Mouse (Mus musculus) stomach, postnatal 0 days (tissue): ENCODE measurements around the gene Atp8b4. TPM values are rescaled to one million over a fixed set of nuclear protein-coding genes. Genes with fewer than 3 reads are reported as not detected.
"Not testable (repeated sequence)": the region's sequence is repeated elsewhere in the genome, so short reads cannot be mapped to it uniquely, and the experiment has no call there.

Source experiments
- ATAC-seq: fragments of 200-750 bp; cut with Nextera tagmentation; 2 replicates; pipeline ENCODE4 v1.8.0; 2017; ENCODE audit not compliant: low FRiP score, low TSS enrichment
- DNase-seq: peaks from one replicate; pipeline ENCODE4 v3.0.0-alpha.2; 2016; ENCODE audit warnings: low spot score
- H3K27ac ChIP-seq: fragments of 300-500 bp; sonication (generic); replicated peaks from 2 replicates; pipeline ENCODE4 v1.5.1; 2014; ENCODE audit warnings: mild to moderate bottlenecking, control low read depth
- H3K27me3 ChIP-seq: fragments of 300-500 bp; sonication (generic); 2 replicates; pipeline ENCODE4 v1.6.1; 2014; ENCODE audit warnings: low read length; ENCODE audit not compliant: control insufficient read depth, insufficient read depth
- H3K36me3 ChIP-seq: fragments of 300-500 bp; sonication (generic); 2 replicates; pipeline ENCODE4 v1.6.1; 2014; ENCODE audit warnings: low read length, mixed read lengths; ENCODE audit not compliant: control insufficient read depth, insufficient read depth
- H3K4me1 ChIP-seq: fragments of 300-500 bp; sonication (generic); replicated peaks from 2 replicates; pipeline ENCODE4 v1.6.1; 2014; ENCODE audit warnings: antibody characterized with exemption; ENCODE audit not compliant: control insufficient read depth, insufficient read depth
- H3K4me2 ChIP-seq: fragments of 300-500 bp; sonication (generic); replicated peaks from 2 replicates; pipeline ENCODE4 v1.6.1; 2014; ENCODE audit warnings: low read depth, mild to moderate bottlenecking, control low read depth, moderate library complexity
- H3K4me3 ChIP-seq: fragments of 300-500 bp; sonication (generic); 2 replicates; pipeline ENCODE4 v1.5.1; 2014; ENCODE audit warnings: low read depth, low read length, control low read depth
- H3K9ac ChIP-seq: fragments of 300-500 bp; sonication (generic); 2 replicates; pipeline ENCODE4 v1.6.1; 2014; ENCODE audit warnings: mild to moderate bottlenecking, low read length, control low read depth, mixed read lengths
- H3K9me3 ChIP-seq: fragments of 300-500 bp; sonication (generic); 2 replicates; pipeline ENCODE4 v1.6.1; 2016; ENCODE audit warnings: low read length; ENCODE audit not compliant: control insufficient read depth
- CTCF ChIP-seq: IDR thresholded peaks from 2 replicates; pipeline ENCODE4 v1.5.1; 2016; ENCODE audit warnings: antibody characterized with exemption, low read depth, mild to moderate bottlenecking, moderate library complexity
- EP300 ChIP-seq: optimal IDR thresholded peaks from 2 replicates; pipeline ENCODE3; 2016; ENCODE audit warnings: antibody characterized with exemption
- WGBS: fragments of 180-500 bp; shearing (Covaris S2); extraction: QIAGEN DNeasy Blood & Tissue Kit; methylation state at CpG from one replicate; pipeline ENCODE4 v1.1.7; 2014; 5-methylcytosine and 5-hydroxymethylcytosine counted together
- polyA plus RNA-seq: library from polyadenylated mRNA; unstranded; fragments of >200 nt; fragmentation: Nextera tagmentation; extraction: Ambion mirVana; gene quantifications from 2 replicates; pipeline ENCODE4 v1.2.1, GENCODE M21; 2015

Atp8b4 gene
- polyA plus RNA-seq, 1 experiment from 2014 or later, result 0.07 TPM

DNA sequence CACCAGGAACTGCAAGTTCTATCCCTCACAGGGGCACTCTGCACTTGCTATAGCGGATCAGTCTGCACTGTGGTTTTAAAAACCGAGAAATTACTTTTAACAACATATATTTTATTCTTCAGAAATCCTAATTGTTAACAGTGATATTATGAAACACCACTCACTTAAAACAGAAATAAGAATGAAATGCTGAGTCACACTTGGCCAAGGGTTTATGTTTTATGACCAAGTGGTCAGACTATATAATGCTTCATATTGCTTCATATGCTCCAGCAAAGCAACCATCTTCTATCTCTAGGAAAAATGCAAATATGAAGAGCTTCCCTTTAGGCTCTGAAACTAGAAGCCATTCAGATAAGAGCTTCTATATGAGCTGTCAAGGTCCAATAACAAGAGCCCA is 41.8 kb downstream of the Atp8b4 start:
- Histone ChIP-seq H3K4me1 (no peaks in the 10 kb centered on the region), H3K27ac (no peak overlapping the region), H3K4me2 (no peak overlapping the region), H3K9ac (no peak overlapping the region), H3K4me3 (no peak overlapping the region), H3K36me3 (no peaks in the 10 kb centered on the region), H3K27me3 (no peaks in the 10 kb centered on the region), H3K9me3 (no peaks in the 10 kb centered on the region)
- ATAC-seq (no peak), DNase-seq (no peak)
- WGBS, result 86% methylated on average over 2 of the region's 2 CpGs
- TF ChIP-seq EP300 (no peak), CTCF (no peak)

DNA sequence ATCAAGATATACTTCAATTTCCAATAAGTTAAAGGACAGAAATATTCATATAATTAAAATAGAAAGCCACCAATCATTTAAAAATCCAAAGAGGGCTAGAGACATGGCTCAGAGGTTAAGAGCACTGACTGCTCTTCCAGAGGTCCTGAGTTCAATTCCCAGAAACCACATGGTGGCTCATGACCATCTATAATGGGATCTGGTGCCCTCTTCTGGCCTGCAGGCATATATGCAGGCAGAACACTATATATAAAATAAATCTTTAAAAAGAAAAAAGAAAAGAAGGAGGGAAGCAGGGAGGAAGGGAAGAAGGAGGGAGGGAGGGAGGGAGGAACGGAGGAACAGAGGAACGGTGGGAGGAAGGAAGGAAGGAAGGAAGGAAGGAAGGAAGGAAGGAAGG is 42.7 kb downstream of the Atp8b4 start:
- not testable (repeated sequence) for H3K4me3 ChIP-seq, H3K27ac ChIP-seq, ATAC-seq, H3K36me3 ChIP-seq, H3K9ac ChIP-seq, H3K4me1 ChIP-seq, H3K27me3 ChIP-seq, H3K4me2 ChIP-seq, H3K9me3 ChIP-seq, DNase-seq
- WGBS, result 44% methylated on average over 2 of the region's 2 CpGs
- peak; percentile 53 for TF ChIP-seq CTCF

DNA sequence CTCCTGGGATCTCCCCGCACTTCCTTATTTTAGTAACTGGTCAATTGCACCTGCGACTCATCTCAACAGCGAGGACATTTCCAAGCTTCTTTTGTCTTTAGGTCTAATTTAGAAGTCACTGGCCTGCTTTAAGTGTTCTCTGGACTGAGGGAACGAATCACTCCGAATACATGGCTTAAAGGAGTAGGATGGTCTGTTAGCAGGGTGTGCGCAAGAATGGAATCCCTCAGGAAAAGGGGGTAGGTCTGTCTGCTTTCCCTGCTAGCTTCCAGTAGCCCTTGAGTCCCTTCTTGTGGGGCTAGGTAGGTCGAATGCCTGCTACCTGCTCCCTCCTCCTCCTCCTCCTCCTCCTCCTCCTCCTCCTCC is 49.6 kb downstream of the Atp8b4 start:
- ATAC-seq, result peak; percentile 15; the same call in 1 of the 2 replicates
- Histone ChIP-seq H3K27ac (peak overlapping the region; percentile 76), H3K4me3 (no peak overlapping the region), H3K9me3 (no peaks in the 10 kb centered on the region), H3K9ac (no peak overlapping the region), H3K36me3 (no peaks in the 10 kb centered on the region), H3K27me3 (no peaks in the 10 kb centered on the region), H3K4me1 (no peaks in the 10 kb centered on the region), H3K4me2 (peak overlapping the region; percentile 2; the same call in 1 of the 2 replicates)
- no peak for DNase-seq
- no peak for TF ChIP-seq EP300
- no peak for TF ChIP-seq CTCF
- WGBS, result 62% methylated on average over 7 of the region's 7 CpGs

DNA sequence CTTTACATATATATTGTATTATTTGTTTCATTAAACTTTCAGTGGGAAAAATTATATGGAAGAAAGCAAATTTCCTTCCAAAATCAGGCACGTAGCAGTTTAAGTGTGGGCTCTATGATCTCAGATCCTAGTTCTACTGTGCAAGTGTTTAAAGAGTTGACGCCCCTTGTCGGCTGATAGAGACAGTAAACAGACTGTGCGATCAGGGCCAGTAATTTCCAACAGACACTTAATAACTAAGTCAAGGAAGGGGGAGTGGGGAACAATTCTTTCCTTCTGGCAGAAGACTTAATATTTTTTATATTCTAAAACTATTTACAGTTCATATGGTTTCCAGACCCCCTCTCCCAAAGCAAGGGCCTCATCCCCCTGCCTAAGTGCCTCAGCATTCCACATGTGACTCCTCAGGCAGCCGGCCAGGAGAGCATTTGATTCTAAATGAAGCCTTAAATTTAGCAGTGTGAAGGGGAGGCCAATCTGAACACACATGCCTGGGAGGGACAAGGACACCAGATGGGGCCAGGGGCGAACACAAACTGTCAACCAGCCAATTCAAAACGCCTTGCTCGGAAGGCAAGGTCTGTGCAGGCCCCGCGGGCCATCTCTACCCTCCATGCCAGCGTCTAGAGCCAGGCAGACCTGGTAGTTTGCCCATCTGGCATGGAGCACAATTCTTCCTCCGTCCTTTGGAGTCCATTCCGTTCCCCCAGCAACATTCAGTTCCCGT is 50.1 kb downstream of the Atp8b4 start:
- no peak for TF ChIP-seq EP300
- no peak for TF ChIP-seq CTCF
- no peaks in the 10 kb centered on the region for H3K36me3 ChIP-seq
- 31% methylated on average over 14 of the region's 14 CpGs for WGBS
- H3K4me2 ChIP-seq, result peak overlapping the region; percentile 2; the same call in 1 of the 2 replicates
- H3K27ac ChIP-seq, result peak overlapping the region; percentile 76
- H3K27me3 ChIP-seq, result no peaks in the 10 kb centered on the region
- H3K9ac ChIP-seq, result no peak overlapping the region
- peak; percentile 40 for DNase-seq
- H3K4me3 ChIP-seq, result no peak overlapping the region
- no peaks in the 10 kb centered on the region for H3K9me3 ChIP-seq
- ATAC-seq, result peak; percentile 90
- H3K4me1 ChIP-seq, result no peaks in the 10 kb centered on the region

DNA sequence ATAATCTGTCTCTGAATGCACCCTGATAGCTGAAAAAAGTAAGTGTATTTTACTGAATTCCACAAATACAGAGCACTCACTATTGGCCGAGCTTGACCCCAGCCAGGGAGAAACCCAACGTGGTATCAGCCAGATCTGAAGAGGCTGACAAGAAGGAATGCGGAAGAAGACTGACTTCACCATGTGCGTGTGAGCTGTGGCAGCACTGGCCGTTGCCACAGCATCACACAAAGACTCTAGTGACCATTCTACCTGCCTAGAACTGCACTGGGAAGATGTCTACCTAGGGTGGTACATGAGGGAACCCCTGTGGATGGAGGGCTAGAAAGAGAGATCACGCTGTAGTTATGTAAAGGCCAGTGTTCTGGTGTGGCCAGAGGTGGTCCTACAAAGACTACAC is 55.4 kb downstream of the Atp8b4 start:
- no peaks in the 10 kb centered on the region for H3K9me3 ChIP-seq
- TF ChIP-seq EP300 (no peak), CTCF (no peak)
- H3K4me3 ChIP-seq, result no peak overlapping the region
- H3K4me2 ChIP-seq, result no peak overlapping the region
- H3K9ac ChIP-seq, result no peak overlapping the region
- no peaks in the 10 kb centered on the region for H3K27me3 ChIP-seq
- no peak overlapping the region for H3K27ac ChIP-seq
- no peaks in the 10 kb centered on the region for H3K4me1 ChIP-seq
- H3K36me3 ChIP-seq, result no peaks in the 10 kb centered on the region
- ATAC-seq (no peak), DNase-seq (no peak)
- 55% methylated on average over 6 of the region's 6 CpGs for WGBS

DNA sequence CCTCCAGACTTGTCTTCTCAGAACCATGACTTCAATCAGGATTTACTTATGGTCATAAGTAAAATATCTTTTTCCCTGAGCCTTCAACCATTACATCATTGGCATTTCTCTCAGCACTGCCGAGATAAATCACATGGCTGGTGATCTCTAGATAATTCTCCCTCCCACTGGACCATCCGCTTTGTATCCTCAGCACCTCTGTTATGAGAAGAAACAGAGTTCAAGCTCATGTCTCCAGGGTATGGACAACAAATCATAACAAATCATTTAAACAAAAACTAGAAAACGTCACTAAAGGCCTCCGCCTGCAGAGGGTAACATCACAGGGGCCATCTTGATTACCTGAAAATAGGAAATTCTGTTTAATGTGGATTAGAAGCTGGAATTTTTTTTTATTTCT is 58.9 kb downstream of the Atp8b4 start:
- ATAC-seq, result no peak
- TF ChIP-seq CTCF (no peak), EP300 (no peak)

More for the DNA sequence above, 58.9 kb downstream of the Atp8b4 start:
- 59% methylated on average over 4 of the region's 4 CpGs for WGBS
- H3K27ac ChIP-seq, result no peak overlapping the region
- H3K4me2 ChIP-seq, result no peak overlapping the region
- H3K4me1 ChIP-seq, result no peaks in the 10 kb centered on the region
- DNase-seq, result no peak
- no peaks in the 10 kb centered on the region for H3K9me3 ChIP-seq
- H3K27me3 ChIP-seq, result no peaks in the 10 kb centered on the region
- H3K9ac ChIP-seq, result no peak overlapping the region
- no peaks in the 10 kb centered on the region for H3K36me3 ChIP-seq
- no peak overlapping the region for H3K4me3 ChIP-seq
